Mouse (Mus musculus): ENCODE results near the gene Gm21885.

Gene Gm21885

DNA sequence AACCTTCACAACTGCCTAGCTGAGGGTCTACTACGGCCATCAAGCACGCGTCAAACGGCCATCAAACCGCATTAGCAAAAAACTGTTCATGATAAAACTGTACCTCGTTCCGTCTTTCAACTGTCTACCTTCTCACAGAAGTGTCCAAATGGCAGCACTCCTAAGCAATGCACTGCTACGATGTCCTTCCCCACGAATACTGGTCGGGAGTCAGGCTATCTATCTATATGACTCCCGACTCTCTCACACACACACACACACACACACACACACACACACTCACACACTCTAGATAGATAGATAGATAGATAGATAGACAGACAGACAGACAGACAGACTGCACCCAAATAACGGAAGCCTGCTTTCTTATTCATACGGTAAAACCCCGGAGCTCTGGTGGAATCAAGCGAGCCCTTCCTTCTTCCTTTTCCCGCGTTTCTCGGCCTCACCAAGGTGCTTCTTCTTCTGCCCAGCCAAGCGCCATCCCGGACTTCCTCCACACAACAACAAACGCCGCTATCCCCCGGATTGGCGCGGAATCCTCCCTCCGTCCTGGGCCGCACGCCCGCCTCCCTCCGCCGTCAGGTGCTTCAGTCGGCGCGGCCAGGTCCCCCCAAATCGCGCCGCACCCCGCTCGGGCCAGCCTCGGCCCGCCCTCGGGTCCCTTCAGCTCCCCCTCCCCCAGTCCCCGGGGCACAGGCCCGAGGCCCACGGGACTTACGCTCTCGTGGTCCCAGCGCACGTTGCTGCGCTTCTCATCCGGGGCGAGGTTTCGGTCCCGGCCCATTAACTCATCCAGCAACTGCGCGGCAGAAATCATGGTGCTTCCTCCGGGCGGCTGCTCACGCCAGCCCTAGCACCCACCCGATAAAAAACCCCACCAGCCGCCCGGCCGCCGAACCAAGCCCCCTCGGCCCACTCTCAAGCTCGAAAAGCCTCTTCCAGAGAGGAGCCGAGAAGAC lies 39.6 kb downstream of the Gm21885 start:
- DNase-seq: peak; percentile 46

DNA sequence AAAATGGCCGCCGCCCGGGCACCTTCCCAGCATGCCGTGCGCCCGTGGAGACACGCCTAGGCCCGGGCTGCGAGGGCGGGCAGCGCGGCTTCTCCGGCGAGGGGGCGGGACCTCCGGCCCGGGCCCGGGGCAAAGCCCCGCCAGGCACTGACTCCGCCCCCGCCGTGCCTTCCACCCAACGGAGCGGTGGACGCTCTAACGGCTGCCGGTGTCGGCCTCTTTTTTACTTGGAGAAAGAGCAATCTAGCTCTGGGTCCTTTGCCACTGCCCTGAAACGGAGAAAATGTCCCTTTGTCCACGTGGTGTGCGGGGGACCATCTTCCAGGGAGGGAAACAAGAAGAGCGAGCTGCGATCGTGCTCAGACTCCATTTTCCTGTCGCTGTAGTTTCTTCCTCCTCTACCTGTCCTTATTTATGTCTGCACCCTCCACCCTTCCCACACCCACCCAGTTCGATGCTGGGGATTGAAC lies 40.3 kb downstream of the Gm21885 start, which contains the start of gene Luc7l3:
Gene Luc7l3 (minus strand): TSS at position 58 of the 470 bp plus-strand sequence.
- peak; percentile 93 for DNase-seq

DNA sequence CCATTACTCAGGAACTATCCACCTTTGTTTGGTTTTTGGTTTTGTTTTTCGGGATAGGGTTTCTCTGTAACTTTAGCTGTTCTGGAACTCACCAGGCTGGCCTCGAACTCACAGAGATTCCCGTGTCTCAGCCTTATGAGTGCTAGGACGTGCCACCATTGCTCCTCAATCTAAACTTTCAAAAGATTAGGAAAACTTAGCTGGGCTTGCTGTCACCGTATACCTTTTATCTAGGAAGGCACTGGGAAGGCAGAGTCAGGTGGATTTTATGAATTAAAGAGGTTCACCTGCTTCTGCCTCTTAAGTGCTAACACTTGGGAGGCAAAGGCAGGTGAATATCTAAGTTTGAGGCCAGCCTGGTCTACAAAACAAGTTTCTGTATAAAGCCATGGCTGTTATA lies 41.0 kb downstream of the Gm21885 start:
- peak; percentile 52 for DNase-seq

DNA sequence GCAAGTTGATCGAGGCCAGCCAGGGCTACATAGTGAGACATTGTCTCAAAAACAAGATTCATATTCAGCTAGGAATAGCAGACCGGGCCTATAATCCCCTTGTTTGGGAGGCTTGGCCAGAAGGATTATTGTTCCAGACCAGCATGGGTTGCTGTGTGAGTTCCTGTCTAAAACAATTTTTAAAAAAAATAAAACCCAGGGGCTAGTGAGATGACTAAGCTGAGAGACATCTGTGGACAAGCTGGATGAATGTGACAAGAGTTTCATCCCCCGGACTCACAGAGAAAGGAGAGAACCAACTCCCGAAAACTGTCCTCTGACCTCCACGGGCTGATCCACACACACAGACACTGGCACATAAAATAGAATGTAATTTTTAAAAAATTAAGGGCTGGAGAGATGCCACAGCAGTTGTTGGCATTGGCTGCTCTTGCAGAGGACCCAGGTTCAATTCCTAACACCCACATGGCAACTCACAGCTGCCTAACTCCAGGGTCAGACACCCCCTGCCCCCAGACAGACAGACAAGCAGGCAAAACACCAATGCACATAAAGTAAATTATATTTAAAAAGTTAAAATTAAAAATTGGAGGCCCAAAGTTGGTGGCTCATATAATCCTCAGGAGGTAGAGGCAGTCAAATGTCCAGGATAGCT lies 41.7 kb downstream of the Gm21885 start:
- DNase-seq: peak; percentile 52

DNA sequence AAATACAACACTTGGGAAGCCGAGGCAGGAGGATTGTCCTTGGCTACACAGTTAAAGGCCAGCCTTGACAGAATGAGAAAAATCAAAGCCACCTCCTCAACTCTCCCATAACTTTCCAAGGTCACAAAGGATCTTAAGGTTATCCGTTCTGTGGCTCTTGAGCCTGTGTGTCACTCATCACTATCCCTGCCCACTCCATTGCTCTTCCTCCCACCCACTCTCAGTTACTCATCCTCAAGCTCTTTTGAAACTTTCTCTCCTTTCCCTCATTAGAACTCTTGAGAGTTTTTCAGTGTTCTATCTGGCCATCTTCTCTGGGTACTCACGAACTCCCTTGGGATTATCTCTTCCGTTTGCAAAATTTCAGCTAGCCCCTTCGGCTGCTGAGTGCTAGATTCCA lies 42.9 kb downstream of the Gm21885 start:
- no peak for DNase-seq

DNA sequence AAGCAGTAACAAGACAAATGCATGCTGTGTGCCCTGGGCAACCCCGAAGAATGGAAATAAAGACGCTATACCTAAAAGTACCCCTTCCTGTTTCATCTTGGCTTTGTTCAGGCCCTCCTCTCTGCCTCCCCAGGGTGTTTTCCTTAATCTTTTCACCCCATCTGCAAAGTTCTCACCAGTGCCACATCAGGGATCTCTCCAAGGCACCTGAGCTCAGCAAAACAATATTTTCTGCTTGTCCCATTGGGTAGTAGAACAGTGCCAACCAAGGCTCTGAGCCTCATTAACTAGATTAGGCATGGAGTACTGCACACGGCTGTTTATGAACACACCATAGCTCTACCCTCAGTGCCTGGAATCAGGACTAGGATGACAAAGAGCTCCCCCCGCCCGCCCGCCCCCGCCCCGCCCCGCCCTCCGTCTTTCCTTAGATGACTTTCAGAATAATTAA lies 45.3 kb downstream of the Gm21885 start:
- DNase-seq: peak; percentile 88

DNA sequence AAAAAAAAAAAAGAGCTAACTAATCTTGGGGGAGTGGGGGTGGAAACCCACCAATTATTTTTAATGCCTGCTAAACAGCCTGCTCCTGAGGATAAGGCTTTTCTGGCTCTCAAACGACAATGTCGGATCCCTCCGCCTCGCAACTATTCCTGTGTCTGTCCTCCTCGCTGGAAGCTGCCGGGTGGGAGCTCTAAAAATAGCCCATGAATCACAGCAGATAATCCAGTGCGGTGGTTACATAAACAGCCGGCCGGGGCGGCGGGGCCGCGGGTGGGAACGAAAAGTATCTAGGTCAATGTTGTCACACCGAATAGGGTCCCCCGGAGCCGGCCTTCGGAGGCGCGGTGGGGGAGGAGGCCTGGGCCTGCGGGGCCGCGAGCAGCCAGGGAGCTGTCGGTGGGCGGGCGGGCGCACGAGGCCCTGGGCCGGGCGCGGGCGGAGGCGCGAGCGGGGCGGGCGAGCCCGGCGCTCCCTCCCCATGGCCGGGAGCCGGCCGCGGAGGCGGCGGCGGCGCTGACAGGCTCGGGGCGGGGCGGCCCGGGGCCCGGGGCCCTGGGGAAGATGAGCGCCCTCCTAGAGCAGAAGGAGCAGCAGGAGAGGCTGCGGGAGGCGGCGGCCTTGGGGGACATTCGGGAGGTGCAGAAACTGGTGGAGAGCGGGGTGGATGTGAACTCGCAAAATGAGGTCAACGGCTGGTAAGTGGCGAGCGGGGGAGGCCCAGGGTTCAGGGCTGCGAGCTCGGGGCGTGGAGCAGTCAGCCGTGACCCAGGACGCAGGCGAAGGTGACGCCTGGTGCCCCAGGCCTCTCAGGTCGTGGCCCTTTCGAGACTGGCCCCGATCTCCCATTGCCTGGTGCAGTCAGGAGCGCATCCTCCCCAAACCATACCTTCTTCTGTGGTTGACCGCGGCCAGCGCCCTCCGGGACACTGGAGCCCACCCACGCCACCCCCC lies 46.3 kb downstream of the Gm21885 start, which contains the start of gene Ankrd40:
Gene Ankrd40 (plus strand): TSS at position 309 of the 951 bp plus-strand sequence.
- DNase-seq: peak; percentile 99

DNA sequence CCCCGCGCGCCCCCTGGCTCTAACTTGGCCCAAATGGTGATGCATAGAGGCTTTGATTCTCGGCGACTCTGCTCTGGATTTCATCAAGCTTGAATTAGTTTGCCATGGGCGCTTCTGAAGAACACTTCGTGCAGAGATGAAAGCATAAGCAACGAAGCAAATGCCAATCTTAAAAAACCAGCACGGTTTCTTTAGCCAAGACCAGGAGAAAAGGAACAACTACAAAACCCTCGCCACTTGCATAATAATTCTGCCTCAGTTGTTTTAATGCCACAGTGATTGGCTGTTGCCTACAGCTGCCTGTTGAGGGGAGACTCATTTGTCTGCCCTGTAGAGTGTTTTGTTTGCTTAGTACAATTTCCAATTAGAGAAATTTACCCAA lies 47.0 kb downstream of the Gm21885 start:
- DNase-seq: peak; percentile 58

DNA sequence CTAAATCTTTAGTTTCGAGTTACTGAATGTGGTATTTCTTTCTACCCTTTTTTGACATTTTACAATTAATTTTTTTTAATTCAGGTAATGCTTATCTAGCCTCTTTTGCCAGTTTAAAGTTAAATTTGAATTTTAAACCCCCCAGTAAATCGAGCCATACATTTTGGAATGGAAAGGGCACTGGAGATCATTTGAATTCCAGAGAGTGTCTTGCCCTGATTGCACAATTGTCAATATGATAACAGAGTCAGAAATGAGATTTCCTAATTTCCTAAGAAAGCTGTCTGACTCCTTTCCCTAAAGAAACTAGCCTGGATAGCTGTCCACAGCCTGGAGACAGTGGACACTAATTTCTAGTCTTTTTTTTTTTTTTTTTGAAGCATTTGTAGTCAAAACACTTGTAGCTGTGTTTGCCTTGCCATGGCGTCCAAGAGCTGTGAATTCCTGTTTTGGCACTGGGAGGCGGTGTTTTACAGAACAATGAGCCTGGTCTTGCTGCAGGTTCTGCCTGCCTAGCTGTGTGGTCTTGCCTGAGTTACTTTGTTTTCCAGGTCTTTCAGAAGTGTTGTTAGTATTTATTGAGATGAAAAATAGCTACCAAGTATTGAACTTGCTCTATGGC lies 47.7 kb downstream of the Gm21885 start:
- peak; percentile 79 for DNase-seq

DNA sequence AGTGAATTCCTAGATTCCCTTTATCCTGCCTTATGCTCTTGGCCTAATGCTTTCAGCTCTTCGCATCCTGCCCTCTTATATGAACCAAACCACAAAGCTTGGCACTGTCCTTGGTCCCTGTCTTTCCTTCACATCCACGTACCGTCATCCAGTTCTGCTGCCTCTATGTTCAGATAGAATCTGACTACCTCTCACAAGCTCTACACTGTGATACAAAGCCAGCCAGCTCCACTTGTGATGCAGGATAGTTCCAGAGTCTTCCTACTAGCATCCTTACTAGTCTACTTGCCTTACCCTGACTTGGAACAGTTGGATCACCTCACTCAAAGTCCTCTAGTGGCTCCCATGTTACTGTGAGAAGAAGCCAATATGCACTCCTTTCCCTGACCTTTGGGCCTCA lies 48.5 kb downstream of the Gm21885 start:
- peak; percentile 41 for DNase-seq

DNA sequence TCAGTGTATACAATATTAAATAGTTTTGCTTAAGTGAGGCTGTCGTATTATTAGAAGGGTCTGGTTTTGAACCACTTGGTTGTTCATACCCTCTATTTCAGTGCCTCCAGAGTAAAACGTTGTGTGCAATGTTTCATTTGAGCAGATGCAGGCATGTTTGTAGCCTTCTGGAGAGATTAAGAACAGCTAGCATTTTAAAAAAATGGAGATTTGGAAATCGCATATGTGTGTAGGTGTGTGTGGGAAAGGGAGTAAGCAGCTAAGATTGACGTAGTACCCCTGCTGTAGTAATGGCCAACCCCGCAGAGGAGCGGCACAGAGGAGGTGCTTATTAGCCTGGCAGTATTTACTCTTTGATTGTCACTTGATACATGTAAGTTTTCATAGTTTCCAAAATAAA lies 51.1 kb downstream of the Gm21885 start:
- no peak for DNase-seq

DNA sequence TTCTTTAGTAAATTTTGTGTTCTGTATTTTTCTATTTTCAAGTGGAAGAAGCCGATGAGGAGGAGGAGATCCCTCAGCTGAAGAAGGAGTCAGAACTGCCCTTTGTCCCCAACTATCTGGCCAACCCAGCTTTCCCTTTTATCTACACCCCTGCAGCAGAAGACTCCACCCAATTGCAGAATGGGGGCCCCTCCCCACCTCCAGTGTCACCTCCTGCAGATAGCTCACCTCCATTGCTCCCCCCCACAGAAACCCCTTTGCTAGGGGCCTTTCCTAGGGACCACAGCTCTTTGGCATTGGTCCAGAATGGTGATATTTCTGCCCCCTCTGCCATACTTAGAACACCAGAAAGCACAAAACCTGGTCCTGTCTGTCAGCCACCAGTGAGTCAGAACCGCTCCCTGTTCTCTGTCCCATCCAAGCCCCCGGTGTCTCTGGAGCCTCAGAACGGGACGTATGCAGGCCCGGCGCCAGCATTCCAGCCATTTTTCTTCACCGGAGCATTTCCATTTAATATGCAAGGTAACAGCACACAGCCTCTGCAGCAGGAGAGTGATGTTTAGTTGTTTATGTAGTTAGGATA lies 52.8 kb downstream of the Gm21885 start:
- DNase-seq: no peak

Measured in cerebellum, adult 9-10 months (tissue).